Mouse (Mus musculus) ES-CJ7 (cell line): Measurements from ENCODE around the gene Fcamr.

ENCODE experiments used
- DNase-seq: peaks from one replicate; pipeline ENCODE4 v3.0.0; 2011; ENCODE audit warnings: low read depth, low spot score

Fcamr gene

DNA sequence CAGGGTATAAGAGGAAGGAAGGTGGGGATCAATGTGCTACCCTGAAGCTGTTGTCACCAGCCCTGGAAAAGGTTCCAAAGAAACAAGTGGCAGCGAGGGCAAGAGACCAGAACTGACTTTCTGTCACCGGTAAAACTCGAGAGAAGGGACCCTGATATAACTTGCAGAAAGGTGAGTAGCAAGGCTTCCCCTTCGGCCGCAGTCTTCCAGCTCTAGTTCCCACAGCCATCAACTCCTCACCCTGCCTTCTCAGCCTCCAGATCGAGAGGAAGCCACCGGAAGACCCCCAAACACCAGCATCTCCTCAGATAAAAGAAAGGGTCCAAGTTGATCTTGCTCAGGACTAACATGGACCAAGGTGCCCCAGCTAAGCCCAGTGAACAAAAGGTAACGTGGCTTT is at the start of gene Fcamr:
Gene Fcamr (plus strand): TSS at position 301 of the 400 bp plus-strand sequence.
- no peak for DNase-seq

- DNase-seq = no peak
Measured at GRCm38 (mm10) chr1:130759689-130760088, 41.0 kb upstream of the Fcamr start.

DNA sequence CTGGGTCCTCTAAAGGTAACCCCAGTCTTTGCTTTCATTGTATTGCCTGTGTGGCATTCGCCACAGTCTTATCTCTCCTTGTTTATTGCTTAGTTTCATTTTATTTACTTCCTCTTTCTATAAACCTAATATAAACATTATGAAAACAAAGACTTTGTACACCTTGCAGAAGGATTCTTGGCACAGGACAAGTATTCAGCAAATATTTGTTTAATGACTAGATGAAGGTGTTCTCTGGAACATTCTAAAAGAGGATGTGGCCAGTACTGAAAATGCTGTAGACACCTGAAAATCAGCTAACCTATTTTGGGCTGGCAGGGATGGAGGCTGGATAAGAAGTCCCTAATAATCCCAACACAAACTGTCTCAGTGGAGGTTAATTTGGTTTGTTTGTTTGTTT is 39.1 kb upstream of the Fcamr start:
- no peak for DNase-seq

DNA sequence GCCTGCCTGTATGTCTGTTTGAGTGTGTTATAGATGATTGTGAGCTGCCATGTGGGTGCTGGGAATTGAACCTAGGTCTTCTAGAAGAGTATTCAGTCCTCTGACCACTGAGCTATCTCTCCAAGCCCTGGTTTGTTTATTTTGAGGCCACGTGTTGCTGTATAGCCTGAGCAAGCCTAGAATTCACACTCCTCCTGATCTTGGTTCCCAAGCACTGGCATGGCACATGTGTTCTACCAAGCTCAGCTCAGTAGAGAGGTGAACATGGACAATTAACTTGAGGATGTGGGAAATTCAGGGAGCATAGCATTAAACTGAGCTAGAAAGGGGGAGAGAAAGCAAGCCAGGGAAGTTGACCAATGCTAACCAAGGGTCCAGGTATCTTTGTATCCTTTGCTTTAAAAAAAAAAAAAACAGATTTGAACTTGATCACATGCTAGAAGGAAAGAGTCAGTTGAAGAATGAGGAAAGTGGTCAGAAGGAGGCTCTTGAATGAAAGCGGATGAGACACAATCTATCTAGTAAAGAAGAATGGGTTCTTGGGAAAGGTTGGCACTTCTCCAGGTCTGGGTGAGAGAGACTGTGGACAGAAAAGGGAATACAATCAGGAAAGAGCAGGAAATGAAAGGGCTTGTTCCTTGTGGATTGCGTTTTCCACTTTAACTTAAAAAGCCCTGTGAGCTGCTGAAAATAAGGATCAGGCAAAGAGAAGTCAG is 38.5 kb upstream of the Fcamr start:
- no peak for DNase-seq

DNA sequence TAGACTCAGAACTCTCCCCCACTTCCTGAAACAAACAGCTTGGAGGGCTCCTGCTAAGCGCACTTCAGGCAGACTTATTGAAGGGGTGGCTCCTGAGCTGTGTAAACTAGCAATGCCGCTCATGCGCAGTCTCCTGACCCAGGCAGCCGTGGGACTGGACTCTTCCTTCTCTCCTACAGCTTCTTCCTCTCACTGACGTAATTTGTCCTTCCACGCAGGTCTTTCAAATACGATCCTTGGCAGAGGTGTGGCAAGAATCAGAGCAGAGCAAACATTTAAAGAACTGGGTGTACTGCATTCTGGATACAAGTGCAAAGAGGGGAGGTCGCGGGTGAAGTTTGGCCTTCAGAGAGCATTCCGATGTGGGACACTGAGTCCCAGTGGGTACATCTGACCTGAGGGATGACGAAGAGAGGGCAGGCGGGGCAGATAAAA is 36.7 kb upstream of the Fcamr start:
- DNase-seq = no peak

DNA sequence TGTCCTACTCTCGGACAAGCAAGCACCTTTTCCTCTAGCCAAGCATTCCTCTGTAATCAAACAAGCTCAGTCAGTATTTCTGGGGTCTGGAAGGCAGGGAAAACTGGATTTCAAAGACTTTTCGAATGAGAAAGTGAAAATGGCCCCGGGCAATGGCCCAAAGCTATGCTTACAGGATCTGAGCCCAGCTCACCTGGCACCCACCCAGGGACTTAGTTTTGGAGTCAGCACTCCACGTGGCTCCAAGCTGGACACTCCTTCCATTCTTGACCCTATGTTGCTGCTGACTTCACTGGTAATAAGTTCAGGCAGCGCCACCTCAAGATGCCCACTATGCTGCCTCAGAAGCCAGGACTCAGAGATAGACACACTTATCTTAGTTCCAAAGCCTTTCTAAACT is 33.6 kb upstream of the Fcamr start:
- no peak for DNase-seq

- no peak for DNase-seq
Measured at GRCm38 (mm10) chr1:130769925-130770324, 30.8 kb upstream of the Fcamr start.

DNA sequence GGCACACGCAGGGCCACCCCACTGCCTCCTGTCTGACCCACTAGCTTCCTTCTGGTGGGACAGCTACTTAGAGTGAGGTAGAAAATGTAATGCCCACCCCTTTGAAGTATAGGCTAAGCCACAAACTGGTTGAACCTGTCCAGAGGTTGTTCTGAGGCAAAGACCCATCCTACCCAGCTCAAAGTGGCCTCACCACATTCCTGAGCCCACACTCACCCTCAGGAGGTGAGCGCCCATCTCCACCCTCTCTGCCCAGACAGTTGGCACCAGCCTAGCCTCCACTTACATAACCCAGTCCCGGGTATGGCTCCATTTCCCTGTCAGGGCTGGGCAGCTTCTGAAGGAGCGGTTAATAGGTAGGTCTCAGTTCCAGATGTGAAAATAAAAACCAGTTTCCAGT is 30.2 kb upstream of the Fcamr start:
- DNase-seq = no peak

GRCm38 (mm10) chr1:130770981-130771494 is 29.7 kb upstream of the Fcamr start:
- no peak for DNase-seq

DNA sequence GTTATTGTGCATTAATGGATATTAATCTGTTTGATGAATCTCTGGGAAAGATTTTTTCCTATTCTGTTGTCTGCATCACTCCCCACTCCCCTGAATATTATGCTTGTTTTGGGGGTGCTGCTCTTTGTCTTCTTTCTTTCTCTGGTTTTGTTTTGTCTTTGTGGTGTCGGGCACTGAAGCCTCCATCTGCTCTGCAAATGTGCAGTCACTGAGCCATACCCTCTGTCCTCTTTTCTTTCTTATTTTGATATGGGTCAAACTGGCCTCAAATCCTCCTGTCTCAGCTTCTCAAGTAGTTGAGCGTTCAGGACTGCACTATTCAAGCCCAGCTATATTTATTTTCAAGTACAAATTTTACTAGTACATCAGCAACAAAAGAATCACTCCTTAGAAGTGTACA is 25.5 kb upstream of the Fcamr start:
- no peak for DNase-seq

DNA sequence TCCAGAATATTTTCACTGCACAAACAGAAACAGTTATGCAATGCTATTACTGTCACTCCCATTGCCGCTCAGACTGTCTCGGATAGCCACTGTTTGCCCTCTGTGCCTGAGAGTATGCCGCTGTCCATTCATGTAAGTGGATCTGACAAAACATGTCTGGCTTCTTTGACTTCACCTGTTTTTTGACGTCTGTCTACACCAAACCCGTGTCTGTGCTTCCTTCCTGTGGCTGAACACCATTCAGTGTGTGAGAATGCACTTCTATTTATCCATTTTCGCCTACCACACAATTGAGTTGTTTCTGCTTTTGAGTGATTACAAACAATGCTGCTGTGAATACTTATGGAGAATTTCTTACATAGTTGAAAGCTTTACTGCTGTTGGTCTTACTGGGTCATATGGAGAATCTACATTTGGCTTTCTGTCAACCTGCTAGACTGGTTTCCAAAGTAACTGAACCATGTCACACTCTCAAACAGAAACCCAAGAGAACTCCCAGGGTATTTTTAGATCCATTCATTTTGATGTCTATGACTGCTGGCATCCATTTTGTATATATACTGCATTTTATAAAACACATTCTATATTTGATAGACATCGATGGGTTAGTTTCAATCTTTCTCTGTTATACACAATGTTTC is 24.9 kb upstream of the Fcamr start:
- DNase-seq = no peak

DNA sequence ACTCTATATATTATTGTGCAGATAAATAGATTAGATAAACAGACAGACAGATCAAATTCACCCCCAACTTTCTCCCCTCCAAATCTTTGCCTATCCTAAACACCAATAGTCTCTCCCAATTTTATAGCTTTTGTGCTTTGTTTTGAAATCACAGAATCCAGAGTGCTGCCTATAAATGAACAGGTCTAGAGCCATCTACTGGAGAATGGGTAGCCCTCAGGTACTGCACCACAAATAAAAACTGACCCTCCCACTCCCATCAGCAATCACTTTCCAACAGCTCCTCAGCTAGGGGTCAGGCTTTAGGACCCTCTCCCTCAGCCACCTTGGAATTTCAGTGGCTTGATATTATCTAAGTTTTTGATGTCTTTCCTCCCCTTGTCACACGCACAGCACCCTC is 24.1 kb upstream of the Fcamr start:
- DNase-seq = peak; percentile 39

DNA sequence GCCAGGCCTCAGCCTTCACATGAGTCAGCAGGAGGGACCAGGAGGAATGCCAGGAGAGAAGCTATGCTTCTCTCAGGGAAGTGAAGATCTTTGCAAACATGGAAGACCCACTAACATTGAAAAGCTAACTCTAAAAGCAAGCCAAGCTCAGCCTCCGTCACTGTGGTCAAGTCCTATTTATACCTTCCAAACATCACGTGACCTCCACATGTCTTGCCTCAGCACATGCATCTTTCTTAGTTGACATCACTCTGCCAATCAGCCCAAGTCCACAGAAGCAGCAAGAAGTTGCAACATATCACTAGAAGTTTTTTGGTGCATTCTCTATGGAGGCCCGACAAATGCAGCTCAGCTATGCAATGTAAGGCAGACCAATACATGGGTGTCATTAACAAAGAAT is 20.8 kb upstream of the Fcamr start:
- no peak for DNase-seq

DNA sequence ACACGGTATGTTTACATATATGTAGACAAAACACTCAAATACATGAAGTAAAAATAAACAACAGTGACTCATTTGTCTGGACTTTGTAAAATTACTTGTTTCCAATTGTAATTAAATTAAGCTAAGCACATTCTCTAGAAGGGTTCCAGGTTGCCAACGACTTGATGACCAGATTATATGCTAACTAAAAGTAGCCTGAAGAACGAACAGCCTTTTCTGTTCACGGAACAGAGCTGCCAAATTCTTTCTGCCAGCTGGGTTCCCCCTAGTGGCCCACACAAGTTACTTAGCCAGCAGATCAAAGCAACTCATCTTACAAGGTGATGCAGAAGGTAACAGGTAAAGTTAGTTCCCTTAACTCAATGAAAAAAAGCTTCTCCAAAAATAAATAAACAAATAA is 16.6 kb upstream of the Fcamr start:
- peak; percentile 63 for DNase-seq

DNA sequence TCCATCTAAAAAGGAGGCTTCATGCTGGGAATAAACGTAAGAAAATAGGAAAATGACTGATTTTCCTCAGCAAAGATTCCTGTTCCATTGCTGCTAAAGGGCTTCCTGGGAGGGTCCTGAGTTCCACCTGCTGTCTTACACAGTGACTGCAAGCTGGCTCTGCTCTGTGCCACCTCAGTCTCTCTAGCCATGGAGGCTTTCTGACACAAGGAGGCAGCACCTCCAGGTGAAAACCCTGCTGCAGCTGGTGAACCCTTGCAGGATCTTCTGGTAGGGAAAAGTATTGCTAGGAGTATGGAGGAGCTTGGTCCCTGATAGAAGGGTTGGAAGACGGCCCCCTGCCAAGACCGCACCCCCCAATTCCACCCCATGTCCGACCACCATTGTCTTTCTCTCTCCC is 13.7 kb upstream of the Fcamr start:
- DNase-seq = peak; percentile 78

DNA sequence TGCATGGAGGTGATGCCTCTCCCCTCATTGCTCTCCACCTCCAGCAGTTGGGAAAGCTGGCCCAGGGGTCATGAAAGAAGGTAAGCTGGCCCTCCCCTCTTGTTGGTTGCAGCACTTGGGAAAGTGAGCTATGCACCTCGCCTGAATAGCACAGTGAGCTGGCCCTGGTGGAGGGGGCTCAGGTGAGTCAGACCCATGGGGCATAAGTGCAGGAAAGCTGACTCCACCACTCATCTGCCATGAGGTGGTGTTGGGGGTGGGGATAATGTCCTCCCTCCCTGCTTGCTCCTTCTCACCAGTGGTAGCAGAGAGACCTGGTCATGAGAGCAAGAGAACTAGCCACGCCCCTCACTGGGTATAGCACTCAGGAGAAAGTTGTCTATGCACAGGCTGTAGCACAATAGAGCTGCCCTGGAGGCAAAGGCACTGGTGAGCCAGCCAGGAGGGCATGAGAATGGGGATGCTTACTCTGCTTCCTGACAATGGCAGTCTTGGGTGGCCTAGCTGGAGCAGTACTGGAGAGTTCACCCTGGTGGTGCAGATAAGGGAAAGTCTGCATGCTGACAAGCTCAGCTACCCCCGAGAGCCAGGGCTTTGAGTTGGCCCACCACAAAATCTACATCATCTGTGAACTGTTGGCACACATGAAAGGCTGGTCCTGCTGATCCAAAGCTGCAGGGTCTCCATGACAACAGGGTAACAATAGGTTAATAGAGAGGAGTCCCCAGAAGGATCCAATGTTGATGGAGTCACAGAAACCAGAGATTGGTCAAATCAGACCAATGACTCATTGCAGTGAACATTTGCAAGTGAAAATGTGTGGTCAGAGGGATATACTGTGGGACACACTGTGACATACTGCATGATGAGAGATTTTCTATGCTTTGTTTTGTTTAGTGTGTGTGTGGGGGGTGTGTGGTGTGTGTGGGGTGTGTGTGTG is 10.9 kb upstream of the Fcamr start:
- DNase-seq = no peak

GRCm38 (mm10) chr1:130795331-130795730 is 5.4 kb upstream of the Fcamr start:
- DNase-seq = no peak

DNA sequence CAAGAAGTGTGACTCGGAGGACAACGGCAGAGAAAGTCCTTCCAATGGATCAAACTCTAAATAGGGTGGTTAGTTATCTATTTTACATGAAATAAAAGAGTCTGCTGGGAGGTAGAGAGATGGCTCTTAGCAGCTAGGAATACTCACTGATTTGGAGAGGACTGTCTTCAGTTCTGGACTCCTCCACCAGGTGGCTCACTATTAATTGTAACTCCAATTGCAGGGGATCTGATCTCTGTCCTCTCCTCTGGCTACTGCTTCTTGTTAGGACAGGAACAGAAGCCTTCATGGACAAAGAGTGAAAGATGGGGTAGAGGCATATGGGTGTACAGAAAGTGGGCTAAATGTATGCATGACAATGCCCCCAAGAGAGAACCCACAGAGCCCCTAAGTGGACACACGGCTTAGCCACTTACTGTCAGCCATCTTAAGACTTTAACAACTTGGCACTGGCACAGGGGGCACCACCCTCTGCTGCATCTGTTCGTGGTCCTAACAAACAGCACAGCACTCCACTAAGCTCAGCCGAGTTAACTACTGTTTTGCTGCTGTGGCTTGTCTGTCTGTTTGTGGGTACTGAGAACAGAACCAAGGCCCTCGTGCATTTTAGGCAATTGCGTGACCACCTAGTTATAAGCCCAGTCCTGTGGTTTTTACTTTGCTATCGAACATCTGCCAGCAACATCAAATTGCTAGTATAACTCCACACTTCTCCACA is 3.6 kb upstream of the Fcamr start:
- peak; percentile 38 for DNase-seq

- DNase-seq = no peak
Measured at GRCm38 (mm10) chr1:130798037-130798436, 2.7 kb upstream of the Fcamr start.

DNA sequence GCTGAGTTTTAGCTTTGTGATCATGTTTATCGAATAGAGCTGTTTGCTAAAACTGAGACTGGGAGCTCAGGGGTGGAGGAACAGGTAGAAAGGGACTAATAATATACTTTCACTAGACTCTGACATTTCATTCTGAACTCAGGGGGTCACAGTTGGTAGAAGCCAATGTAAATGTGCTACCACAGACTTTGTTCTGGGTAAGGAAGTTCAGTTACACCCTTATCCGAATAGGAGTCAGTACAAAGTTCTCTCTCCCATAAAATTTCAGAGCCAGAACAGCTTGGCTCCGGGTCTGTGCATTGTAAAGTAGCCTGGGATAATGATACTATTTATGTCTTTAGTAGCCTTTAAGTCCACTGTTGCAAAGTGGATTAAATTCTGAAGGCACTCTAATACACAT is 2.2 kb upstream of the Fcamr start:
- DNase-seq = no peak

DNA sequence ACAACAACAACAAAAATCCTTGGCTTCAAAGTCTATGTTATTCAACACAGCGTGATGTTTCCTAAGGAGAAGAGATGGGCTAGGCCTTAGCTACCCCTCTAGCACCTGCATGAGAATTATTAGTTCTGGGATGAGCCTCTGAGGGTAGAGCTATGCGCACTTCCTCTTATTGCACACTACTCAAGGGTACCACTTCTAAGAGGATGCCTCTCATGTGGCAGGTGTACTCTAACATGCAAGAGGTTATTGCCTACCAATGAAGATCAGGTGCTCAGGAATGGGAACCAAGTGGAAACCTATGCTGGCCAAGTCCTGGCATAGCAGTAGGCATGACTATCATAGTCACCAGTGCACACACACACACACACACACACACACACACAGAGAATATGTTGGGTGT is 1.3 kb upstream of the Fcamr start:
- DNase-seq = no peak

GRCm38 (mm10) chr1:130801511-130801910 is 809 bp downstream of the Fcamr start:
- no peak for DNase-seq
